Mouse (Mus musculus): ENCODE measurements around the gene Nap1l4. TPM values are rescaled to one million over a fixed set of nuclear protein-coding genes. Genes with fewer than 3 reads are reported as not detected.

The Nap1l4 gene
- polyA plus RNA-seq, 1 experiment from 2014 or later = 185 TPM

DNA sequence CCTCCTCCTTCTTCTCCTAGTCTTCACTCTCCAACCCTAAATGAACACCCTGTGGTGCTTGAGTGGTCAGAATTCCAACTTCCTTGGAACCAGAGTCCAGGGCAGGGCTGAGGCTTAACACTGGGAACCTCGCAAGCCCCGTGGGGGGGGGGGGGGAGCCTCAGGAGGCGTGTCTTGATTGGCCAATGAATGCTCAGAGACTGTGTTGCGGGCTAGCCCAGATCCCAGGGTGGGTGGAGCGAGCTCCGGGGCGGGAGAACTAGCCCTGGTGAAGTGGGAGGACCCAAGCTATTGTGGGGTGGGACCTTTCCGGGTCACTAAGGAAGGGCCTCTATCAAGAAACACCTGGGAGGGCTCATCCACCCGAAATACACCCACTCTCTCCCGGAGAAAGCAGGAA lies 74.1 kb downstream of the Nap1l4 start:
- H3K4me1 ChIP-seq = no peaks in the 10 kb centered on the region
- peak; percentile 33; the same call in 1 of the 2 replicates for ATAC-seq (ENCODE audit: insufficient read depth, low FRiP score, low read depth)
- H3K4me2 ChIP-seq = peak overlapping the region; percentile 42; the same call in 1 of the 2 replicates
- H3K9me3 ChIP-seq = no peaks in the 10 kb centered on the region
- H3K36me3 ChIP-seq = no peaks in the 10 kb centered on the region
- no peak overlapping the region for H3K9ac ChIP-seq
- no peaks in the 10 kb centered on the region for H3K27me3 ChIP-seq (replicated peaks)
- WGBS = 39% methylated on average over 10 of the region's 10 CpGs
- no peak overlapping the region for H3K27ac ChIP-seq
- H3K4me3 ChIP-seq (replicated peaks) = 0 out of 2 replicates have a peak overlapping the region, but pooled peaks have one; percentile 3

DNA sequence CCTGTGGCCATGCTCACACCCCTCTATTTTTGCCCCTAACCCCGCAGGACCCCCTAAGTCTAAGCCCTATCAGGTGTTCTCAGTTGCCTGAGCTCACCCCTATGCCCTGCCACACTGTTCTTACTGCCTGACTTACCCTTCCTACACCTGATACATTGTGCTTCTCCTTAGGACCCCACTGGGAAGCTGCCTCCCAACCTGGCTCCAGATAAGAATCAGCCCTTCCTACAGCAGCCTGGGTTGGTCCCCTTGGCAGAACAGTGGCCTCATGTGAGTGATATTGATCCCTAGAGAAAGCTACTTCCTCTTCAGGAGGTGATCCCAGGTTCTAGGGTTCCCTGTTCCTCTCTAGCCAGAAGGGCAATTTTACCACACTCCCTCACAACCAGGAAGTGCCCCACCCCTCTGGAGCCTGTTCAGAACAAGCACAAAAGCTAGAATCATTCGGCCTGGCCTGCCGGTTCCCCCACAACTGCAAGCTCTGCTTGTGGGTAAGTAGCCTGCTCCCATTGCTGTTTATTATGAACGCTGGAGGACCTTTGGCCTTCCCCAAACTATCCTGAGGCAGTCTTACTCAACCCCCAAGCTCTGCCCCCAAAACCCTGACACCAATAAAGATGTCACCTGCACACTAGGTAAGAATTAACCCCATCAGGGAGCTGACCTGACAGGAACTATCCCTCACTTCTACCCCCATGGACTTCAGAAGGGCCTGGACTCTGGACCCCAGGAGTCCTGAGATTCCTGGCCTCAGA lies 75.4 kb downstream of the Nap1l4 start, which contains the start of gene Slc22a18:
Slc22a18 (plus strand) TSS at position 390 of the 755 bp plus-strand sequence.
- Histone ChIP-seq H3K27ac (0 out of 2 replicates have a peak within 1 kb of the TSS, but pooled peaks have one; percentile 23), H3K36me3 (no peaks in the 10 kb centered on the region), H3K9ac (no peak within 1 kb of the TSS), H3K4me3 (replicated peaks) (peak within 1 kb of the TSS; percentile 12), H3K4me2 (peak within 1 kb of the TSS; percentile 42), H3K27me3 (replicated peaks) (no peaks in the 10 kb centered on the region), H3K4me1 (no peaks in the 10 kb centered on the region), H3K9me3 (no peaks in the 10 kb centered on the region)
- 26% methylated on average over 4 of the region's 4 CpGs for WGBS
- ATAC-seq (ENCODE audit: insufficient read depth, low FRiP score, low read depth) = peak; percentile 60

DNA sequence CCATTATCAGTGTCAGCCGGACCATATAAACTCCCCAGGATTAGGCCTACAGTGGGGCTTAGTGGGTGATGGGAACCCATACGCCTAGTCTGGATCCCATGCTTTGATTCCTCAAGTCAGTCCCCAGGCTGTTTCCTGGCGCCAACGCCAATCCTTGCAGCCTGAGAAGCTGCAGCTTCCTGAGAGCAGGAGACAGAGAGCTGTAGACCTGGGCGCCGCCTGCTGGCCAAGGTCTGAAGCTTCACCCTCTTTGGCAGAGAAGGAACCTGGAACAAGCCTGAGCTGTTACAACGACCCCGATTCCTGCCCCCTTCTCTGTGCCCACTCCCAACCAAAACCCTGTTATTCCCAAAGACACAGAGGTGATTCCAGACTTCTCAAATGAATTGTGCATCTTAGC lies 79.0 kb downstream of the Nap1l4 start:
- no peaks in the 10 kb centered on the region for H3K27me3 ChIP-seq (replicated peaks)
- H3K36me3 ChIP-seq = no peaks in the 10 kb centered on the region
- WGBS = 13% methylated on average over 8 of the region's 8 CpGs
- H3K4me2 ChIP-seq = no peak overlapping the region
- H3K4me3 ChIP-seq (replicated peaks) = no peak overlapping the region
- H3K4me1 ChIP-seq = peaks cover 6% of the 10 kb centered on the region; the same call in 1 of the 2 replicates
- no peaks in the 10 kb centered on the region for H3K9me3 ChIP-seq
- no peak overlapping the region for H3K9ac ChIP-seq
- ATAC-seq (ENCODE audit: insufficient read depth, low FRiP score, low read depth) = no peak
- no peak overlapping the region for H3K27ac ChIP-seq

DNA sequence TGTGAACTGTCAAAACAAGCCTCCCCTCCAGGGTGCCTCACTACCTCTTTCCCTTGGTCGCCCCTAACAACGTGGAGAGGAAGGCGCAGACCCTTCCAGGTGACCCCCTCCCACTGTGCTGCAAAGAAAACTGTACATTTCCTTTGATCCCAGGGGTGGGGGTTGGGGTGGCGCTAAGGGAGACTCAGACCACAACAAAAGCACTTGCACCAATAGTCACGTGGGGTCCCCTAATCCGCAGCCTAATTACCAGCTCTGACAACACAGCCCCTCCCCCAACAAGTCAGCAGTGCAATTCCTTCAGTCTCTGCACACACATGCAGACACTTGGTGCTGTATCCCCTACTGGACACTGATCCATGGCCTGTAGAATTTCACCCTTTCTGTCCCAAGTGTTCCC lies 81.2 kb downstream of the Nap1l4 start:
- Histone ChIP-seq H3K36me3 (no peaks in the 10 kb centered on the region), H3K4me3 (replicated peaks) (no peak overlapping the region), H3K27me3 (replicated peaks) (no peaks in the 10 kb centered on the region), H3K27ac (no peak overlapping the region), H3K9me3 (no peaks in the 10 kb centered on the region), H3K9ac (no peak overlapping the region), H3K4me1 (peaks cover 18% of the 10 kb centered on the region), H3K4me2 (no peak overlapping the region)
- 17% methylated on average over 6 of the region's 6 CpGs for WGBS
- ATAC-seq (ENCODE audit: insufficient read depth, low FRiP score, low read depth) = no peak

DNA sequence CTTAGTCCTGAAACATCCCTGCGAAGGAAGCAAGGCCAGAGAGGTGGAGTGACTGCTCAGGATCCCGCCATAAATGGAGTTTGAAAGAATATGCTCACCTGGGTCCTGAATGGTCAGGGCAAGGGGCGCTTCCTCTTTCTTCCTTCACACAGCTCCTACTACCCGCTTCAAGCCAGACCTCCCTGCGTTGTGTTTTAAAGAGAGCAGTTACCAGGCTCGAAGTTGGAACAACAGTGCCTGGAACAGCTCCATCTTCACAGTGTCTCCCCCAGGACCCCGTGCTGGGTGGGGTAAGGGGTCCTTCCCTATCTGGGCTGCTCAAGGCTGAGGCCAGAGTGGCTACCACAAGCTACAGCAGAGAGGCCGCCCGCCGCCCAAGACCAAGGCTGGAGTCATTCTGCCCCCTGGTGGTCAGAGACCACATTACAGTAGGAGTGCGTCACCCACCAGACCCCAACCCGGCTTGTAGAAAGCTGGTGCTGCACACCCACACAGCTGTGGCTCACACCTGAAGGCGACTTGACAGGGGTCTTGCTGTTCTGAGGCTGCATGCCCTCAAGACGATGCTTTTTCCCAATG lies 82.7 kb downstream of the Nap1l4 start:
- 39% methylated on average over 14 of the region's 14 CpGs for WGBS
- Histone ChIP-seq H3K9ac (no peak overlapping the region), H3K4me1 (peaks cover 24% of the 10 kb centered on the region)

DNA sequence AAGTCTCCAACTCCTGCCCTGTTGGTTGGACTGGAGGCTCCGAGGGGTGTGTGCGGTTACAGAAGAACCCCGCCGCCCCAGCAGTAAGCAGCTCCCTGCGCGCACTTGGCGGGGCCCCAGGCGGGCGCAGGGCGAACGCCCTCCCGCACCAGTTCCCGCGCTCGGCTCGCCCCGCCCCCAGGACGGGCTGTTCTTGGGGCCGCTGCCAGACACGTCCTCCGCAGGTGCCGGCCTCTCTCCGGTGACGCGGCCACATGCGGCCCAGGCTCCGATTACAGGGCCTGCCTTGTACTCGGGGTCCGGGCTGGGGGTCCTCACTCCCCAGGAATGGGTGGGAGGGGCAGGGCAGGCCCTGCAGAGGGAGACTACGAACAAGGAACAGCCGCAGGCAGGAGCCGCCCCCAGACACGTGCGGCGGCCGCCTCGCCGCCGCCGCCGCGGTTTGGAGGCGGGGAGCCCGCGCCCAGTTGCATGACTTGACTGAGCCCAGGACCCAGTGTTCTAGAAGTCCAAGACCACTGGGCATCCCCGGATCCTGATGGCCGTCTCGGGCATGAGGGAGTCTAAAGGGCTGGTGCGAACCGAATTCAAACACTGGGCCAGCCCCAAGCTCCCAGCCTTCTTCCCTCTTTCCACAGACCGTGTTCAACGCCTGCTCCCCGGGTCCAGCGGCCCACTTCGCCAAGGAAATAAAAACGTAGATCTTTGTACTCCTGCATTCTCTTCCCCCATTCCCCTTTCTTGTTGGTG lies 83.9 kb downstream of the Nap1l4 start:
- peak overlapping the region; percentile 33; the same call in 1 of the 2 replicates for H3K9ac ChIP-seq
- peak overlapping the region; percentile 64 for H3K4me2 ChIP-seq
- peaks cover 24% of the 10 kb centered on the region for H3K4me1 ChIP-seq
- 0 out of 2 replicates have a peak, but pooled peaks cover 2% of the 10 kb centered on the region for H3K9me3 ChIP-seq
- WGBS = 19% methylated on average over 56 of the region's 56 CpGs
- no peaks in the 10 kb centered on the region for H3K36me3 ChIP-seq
- ATAC-seq (ENCODE audit: insufficient read depth, low FRiP score, low read depth) = peak; percentile 57
- no peaks in the 10 kb centered on the region for H3K27me3 ChIP-seq (replicated peaks)
- H3K27ac ChIP-seq = peak overlapping the region; percentile 81
- H3K4me3 ChIP-seq (replicated peaks) = peak overlapping the region; percentile 35

More for the DNA sequence above, 82.7 kb downstream of the Nap1l4 start:
- no peaks in the 10 kb centered on the region for H3K9me3 ChIP-seq
- H3K27ac ChIP-seq = peak overlapping the region; percentile 81; the same call in 1 of the 2 replicates
- H3K4me3 ChIP-seq (replicated peaks) = no peak overlapping the region
- no peaks in the 10 kb centered on the region for H3K27me3 ChIP-seq (replicated peaks)
- H3K4me2 ChIP-seq = no peak overlapping the region
- H3K36me3 ChIP-seq = no peaks in the 10 kb centered on the region
- ATAC-seq (ENCODE audit: insufficient read depth, low FRiP score, low read depth) = 0 out of 2 replicates have a peak, but pooled peaks have one; percentile 5

DNA sequence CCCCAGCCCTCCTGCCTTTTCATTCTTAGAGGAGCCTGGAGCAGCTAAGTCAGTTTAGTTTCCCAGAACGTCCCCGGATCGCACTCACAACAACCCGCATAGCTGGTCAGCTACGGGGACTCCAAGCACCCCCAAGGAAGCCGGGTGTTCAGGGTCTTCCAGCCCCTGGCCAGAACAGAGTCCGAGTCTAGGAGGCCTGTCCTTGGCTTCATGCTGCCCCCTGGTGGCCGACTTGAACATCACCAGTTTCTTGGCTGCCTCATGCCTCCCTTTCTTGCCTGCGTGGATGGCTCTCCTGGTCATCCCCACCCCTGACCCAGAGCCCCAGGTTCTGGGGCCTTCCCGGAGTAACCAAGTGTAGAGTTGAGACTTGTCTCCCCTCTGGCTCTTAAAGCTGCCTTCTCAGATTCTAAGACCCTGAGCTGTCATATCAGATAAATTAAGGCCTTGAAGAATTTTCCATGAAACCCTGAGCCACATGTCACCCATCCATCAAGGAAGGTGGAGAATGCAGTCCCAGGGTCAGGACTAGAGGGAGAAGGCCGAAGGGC lies 85.0 kb downstream of the Nap1l4 start:
- Histone ChIP-seq H3K27me3 (replicated peaks) (no peaks in the 10 kb centered on the region), H3K27ac (peak overlapping the region; percentile 81), H3K4me2 (no peak overlapping the region), H3K9ac (no peak overlapping the region), H3K4me3 (replicated peaks) (no peak overlapping the region), H3K36me3 (no peaks in the 10 kb centered on the region), H3K4me1 (peaks cover 24% of the 10 kb centered on the region), H3K9me3 (0 out of 2 replicates have a peak, but pooled peaks cover 2% of the 10 kb centered on the region)
- 34% methylated on average over 11 of the region's 11 CpGs for WGBS
- ATAC-seq (ENCODE audit: insufficient read depth, low FRiP score, low read depth) = no peak

Small RNAs within 50 kb of the gene (microRNA-seq; reads per million reads assigned to microRNA genes)
- 1.2 reads per million for gene Mir7064

Other genes with a start within 250 kb of the Nap1l4 start
- gene Cdkn1c, start 88.1 kb downstream of the Nap1l4 start, polyA plus RNA-seq (2015; fragmentation: Nextera tagmentation; extraction: Ambion mirVana) = 768 and 804 TPM in 2 replicates
- gene Slc22a18, start 75.4 kb downstream of the Nap1l4 start, polyA plus RNA-seq (2015; fragmentation: Nextera tagmentation; extraction: Ambion mirVana) = 9.2 and 11.7 TPM in 2 replicates
- gene Phlda2, start 46.0 kb downstream of the Nap1l4 start, polyA plus RNA-seq (2015; fragmentation: Nextera tagmentation; extraction: Ambion mirVana) = 11.5 and 13.7 TPM in 2 replicates
- gene Cars, start 51.0 kb upstream of the Nap1l4 start, polyA plus RNA-seq (2015; fragmentation: Nextera tagmentation; extraction: Ambion mirVana) = 67.5 and 73.2 TPM in 2 replicates
- gene Tnfrsf26, start 79.6 kb upstream of the Nap1l4 start, polyA plus RNA-seq (2015; fragmentation: Nextera tagmentation; extraction: Ambion mirVana) = 0.32 and 0.48 TPM in 2 replicates
- gene Tnfrsf22, start 100.6 kb upstream of the Nap1l4 start, polyA plus RNA-seq (2015; fragmentation: Nextera tagmentation; extraction: Ambion mirVana) = 5.7 and 6.8 TPM in 2 replicates
- gene Tnfrsf23, start 136.8 kb upstream of the Nap1l4 start, polyA plus RNA-seq (2015; fragmentation: Nextera tagmentation; extraction: Ambion mirVana) = 1.9 and 3.4 TPM in 2 replicates
- 34.4 and 36.5 TPM in 2 replicates for gene Osbpl5, start 207.9 kb upstream of the Nap1l4 start, polyA plus RNA-seq (2015; fragmentation: Nextera tagmentation; extraction: Ambion mirVana)
- gene Mrgprg, start 217.9 kb upstream of the Nap1l4 start, polyA plus RNA-seq (2015; fragmentation: Nextera tagmentation; extraction: Ambion mirVana) = not detected in 2 replicates
- 0.90 and 1.6 TPM in 2 replicates for gene Mrgpre, start 235.4 kb upstream of the Nap1l4 start, polyA plus RNA-seq (2015; fragmentation: Nextera tagmentation; extraction: Ambion mirVana)

Measured in stomach, embryonic 15.5 days (tissue).